Mouse (Mus musculus) frontal cortex, postnatal 14 days (tissue): ENCODE measurements around the gene Abl1.

Source experiments
- DNase-seq, 2 experiments: peaks; one replicate each; pipeline ENCODE4 v3.0.0; 2022; ENCODE audit warnings: low spot score in 2 of 2

Gene Abl1

DNA sequence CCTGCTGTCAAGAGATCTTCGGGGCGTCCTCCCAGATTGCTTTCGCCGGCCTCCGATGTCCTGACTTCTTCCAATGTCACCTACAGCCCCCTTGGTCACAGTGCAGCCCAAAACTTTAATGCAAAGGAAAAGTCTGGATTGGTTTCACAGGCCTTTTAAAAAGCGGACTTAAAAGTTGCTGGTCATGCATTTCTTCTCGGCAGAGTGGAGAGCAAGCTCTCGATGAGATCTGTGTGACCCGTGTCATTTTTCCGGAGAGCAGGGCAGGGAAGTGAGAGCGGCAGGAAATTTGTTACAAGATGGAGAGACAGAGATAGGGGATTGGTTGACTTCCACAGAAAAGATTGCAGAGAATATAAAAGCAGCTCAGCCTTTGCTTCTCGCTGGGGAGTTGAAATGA, 869 bp downstream of the Abl1 start:
- DNase-seq = no peak

DNA sequence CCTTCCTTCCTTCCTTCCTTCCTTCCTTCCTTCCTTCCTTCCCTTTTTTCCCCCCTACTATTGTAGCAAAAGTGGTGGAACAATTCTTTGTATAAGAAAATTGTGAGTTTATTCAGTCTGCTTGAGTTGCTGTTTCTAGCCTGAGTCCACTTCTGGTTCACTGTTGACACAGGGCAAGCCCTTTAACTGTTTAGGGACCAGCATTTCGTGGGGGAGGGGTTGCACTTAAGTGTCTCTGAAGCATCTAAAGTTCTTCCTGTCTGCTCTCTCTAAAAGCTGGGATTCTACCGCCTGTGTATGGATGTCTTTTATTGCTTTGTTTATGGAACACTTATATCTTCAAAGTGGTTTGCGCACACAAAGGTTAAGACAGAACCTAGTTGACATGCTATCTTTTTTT, 1.9 kb downstream of the Abl1 start:
- no peak for DNase-seq

GRCm38 (mm10) chr2:31698209-31698608, 10.0 kb downstream of the Abl1 start:
- no peak for DNase-seq

GRCm38 (mm10) chr2:31700545-31701446, 12.6 kb downstream of the Abl1 start:
- DNase-seq = peak in 1 of 2 experiments; percentile 22

GRCm38 (mm10) chr2:31703226-31703625, 15.1 kb downstream of the Abl1 start:
- DNase-seq = no peak

- DNase-seq = no peak
Measured at GRCm38 (mm10) chr2:31705914-31706313, 17.7 kb downstream of the Abl1 start.

DNA sequence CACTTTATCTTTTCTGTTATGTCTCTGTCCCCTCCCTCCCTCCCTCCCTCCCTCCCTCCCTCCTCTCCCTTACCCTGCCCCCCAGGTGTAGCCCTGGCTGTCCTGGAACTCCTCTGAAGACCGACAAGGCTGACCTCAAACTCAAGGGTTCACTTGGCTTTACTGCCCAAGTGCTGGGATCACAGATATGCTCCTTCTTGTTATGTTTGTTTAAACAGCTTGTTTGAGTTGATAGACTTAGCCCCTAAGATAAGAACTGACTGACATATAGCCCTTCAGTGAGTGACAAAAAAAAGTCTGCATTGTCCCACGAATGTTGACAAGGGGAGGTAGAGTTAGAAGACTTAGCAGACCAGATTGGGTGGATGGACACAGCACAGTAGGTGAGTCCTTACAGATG, 18.4 kb downstream of the Abl1 start:
- DNase-seq = no peak

GRCm38 (mm10) chr2:31712716-31713115, 24.5 kb downstream of the Abl1 start:
- no peak for DNase-seq

DNA sequence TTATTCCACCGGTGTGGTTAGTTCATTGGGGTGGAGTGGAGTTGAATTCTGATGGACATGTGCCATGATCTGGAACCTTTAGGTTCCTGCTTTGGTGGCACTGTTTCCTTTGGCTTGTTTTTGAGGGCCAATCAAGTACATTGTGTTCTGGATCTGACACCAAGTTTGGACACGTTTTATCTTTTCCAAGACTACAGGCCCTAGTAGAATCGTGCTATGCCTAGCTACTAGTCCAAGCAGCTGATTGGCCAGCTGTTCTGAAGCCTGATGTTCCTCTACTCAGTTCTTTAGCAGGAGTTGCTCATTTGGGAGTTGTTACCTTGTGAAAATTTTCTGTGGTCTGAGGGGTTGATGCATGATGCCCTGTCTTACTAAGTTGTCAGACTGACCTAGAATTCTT, 25.6 kb downstream of the Abl1 start:
- no peak for DNase-seq

GRCm38 (mm10) chr2:31714780-31715179, 26.6 kb downstream of the Abl1 start:
- no peak for DNase-seq

- no peak for DNase-seq
Measured at GRCm38 (mm10) chr2:31715985-31716384, 27.8 kb downstream of the Abl1 start.

DNA sequence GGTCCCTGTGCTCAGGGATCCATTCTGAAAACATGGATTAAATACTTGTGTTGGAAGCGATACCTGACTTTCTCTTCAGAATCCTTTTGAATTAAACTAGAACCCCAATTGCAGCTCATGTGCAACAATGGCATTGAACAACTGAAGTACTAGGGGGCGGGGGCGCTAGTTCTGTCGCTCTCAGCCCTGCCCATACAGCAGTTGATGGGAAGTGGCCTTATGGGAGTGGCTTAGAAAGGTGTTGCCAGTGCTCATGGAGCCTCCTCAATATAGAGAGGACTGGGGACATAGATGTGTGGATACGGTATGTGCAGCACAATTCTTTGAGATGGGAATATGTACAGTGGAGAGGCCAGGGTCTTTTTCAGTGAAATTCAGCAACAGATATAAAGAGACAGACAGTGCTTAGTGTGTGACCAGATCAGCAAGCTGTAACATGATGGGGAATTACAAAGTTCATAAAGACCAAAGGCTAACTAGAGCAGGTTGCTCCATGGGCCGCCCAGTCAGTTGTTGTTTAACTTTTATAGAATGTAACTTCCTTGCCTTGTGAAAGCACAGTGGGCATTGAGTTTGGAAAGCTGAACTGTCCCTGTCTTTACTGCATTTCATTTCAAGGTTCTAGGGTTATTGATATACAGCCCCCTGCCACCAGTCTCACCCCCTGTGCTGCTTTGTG, 31.2 kb downstream of the Abl1 start:
- no peak for DNase-seq

DNA sequence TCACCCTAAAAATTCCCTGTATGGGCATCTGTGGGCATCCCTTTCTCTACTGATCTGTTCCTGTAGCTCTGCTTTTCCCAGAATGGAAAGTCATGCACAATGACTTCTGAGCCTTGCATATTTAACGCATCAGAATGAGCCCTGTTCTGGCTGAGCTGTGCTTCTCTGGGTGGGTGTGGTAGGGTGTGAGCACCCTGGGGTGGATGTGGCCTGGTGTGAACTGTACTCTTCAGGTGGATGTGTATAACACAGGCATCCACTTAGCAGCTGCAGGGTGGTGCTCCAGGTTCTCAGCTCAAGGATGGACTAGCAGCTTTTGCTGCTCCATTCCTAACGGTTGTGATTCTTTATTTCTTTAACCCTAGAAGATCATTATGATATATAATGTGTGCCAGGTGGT, 31.8 kb downstream of the Abl1 start:
- DNase-seq = no peak

DNA sequence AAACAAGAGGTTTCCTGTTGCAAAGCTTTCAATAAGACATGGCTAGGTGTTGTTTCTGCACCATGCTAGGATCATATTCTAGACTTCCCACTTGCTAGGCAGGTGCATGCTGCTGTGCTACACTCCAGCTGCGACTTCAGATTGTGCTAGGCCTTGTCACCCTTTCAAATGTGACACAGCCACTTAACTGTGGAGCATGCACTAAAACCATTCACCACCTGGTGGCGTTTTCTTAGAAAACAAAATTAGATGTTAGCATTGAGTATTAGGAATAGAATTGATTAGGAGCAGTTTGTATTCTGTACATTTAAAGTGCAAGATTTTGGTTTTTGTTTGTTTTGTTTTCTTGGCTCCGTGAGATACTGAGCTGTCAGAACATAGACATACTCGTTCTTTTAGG, 32.6 kb downstream of the Abl1 start:
- DNase-seq = no peak

GRCm38 (mm10) chr2:31724730-31725490, 36.7 kb downstream of the Abl1 start:
- DNase-seq = no peak

- DNase-seq = no peak
Measured at GRCm38 (mm10) chr2:31727576-31728277, 39.6 kb downstream of the Abl1 start.

GRCm38 (mm10) chr2:31730640-31731039, 42.5 kb downstream of the Abl1 start:
- no peak for DNase-seq

GRCm38 (mm10) chr2:31732497-31732896, 44.3 kb downstream of the Abl1 start:
- DNase-seq = no peak

- no peak for DNase-seq
Measured at GRCm38 (mm10) chr2:31733558-31733957, 45.4 kb downstream of the Abl1 start.

- no peak for DNase-seq
Measured at GRCm38 (mm10) chr2:31739041-31739440, 50.9 kb downstream of the Abl1 start.

DNA sequence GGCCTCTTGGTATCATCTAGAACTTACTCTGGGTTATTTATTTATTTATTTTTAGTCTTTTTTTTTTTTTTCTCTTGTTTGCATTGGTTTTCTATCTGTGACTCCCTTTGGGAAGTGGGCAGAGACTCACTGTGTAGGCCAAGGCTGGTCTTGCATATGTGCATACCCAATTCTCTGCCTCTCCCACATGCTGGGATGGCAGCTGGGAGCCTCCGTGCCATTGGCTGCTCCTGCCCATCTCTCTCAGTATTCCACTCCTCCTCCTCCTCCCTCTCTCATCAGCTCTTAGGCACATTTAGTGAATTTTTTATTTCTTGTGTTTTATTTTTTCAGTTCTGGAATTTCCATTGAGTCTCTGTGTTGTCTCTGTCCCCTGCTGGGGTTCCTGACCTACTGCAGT, 53.6 kb downstream of the Abl1 start:
- no peak for DNase-seq

DNA sequence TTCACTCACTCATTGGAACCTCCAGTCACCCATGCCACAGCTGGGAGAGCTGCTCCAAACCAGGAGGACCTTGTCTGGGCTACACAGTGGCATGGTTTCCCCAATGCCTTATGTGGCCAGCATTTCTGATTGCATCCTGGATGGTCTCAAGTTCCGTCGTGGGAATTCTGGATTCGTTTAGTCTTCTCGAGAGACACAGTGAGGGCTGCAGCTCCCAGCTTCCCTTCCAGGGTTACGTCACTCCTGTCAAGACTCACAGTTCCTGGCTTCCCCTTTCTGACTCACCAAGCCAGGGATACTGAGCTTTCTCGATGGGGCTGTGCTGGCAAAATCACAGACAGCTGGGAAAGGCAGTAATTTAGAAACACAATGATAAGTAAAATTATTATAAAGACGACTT, 54.0 kb downstream of the Abl1 start:
- DNase-seq = no peak
